Mouse (Mus musculus) G1E (cell line): ENCODE data around the gene Bicral.

Experiments
- CTCF ChIP-seq: IDR thresholded peaks from 2 replicates; pipeline ENCODE4 v1.5.1; 2012; ENCODE audit warnings: low read depth, low read length, inconsistent platforms, mixed read lengths
- TAL1 ChIP-seq: conservative IDR thresholded peaks from 2 replicates; pipeline ENCODE4 v1.6.1; 2012; ENCODE audit warnings: low read depth, low read length, inconsistent platforms, mixed read lengths

GRCm38 (mm10) chr17:46770546-46770945 is 87.7 kb downstream of the Bicral start:
- TF ChIP-seq CTCF (no peak), TAL1 (no peak)
